Mouse (Mus musculus) hematopoietic stem cell, adult 5-6 weeks (primary cell): ENCODE data around the gene Ehhadh. TPM values are rescaled to one million over a fixed set of nuclear protein-coding genes. Genes with fewer than 3 reads are reported as not detected.
"Not testable (repeated sequence)": the region's sequence is repeated elsewhere in the genome, so short reads cannot be mapped to it uniquely, and the experiment has no call there.

Experiments used
- ATAC-seq, 2 experiments: fragments of 125-278 bp in 1 of 2; replicated peaks in 1 of 2; 2 replicates each; pipeline ENCODE4 v1.8.0; 2016 to 2017; ENCODE audit warnings: inconsistent platforms in 2 of 2, mild to moderate bottlenecking in 2 of 2, moderate number of reproducible peaks in 2 of 2, low read depth in 1 of 2, moderate TSS enrichment in 1 of 2; ENCODE audit not compliant: low FRiP score in 2 of 2, poor library complexity in 2 of 2, severe bottlenecking in 2 of 2, insufficient read depth in 1 of 2, low TSS enrichment in 1 of 2
- total RNA-seq: library from RNA; stranded (forward); fragments of 172-1452, 232-1000 nt; gene quantifications from 2 replicates; pipeline ENCODE4 v1.2.3, GENCODE M21; 2017

The Ehhadh gene
- total RNA-seq, 1 experiment from 2014 or later = 5.8 TPM

DNA sequence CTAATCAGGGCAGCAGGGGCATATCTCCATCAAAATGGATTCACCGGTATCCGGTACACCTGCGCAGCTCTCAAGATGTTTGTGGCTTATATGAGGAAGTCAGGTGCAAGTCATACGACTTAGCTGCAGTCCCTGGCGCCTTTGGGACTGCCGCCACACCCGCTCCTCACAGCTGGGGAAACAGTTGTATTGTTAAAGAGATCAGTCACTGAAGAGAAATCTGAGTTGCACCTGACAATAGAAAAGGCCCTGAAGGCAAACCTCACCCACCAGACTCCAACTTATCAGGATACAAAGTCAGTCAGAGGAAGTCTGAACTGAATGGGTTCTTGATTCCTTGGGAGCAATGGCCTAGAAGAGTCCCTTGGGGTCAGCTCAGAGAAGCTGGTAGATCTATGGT, 20.2 kb upstream of the Ehhadh start:
- ATAC-seq = not testable (repeated sequence)

DNA sequence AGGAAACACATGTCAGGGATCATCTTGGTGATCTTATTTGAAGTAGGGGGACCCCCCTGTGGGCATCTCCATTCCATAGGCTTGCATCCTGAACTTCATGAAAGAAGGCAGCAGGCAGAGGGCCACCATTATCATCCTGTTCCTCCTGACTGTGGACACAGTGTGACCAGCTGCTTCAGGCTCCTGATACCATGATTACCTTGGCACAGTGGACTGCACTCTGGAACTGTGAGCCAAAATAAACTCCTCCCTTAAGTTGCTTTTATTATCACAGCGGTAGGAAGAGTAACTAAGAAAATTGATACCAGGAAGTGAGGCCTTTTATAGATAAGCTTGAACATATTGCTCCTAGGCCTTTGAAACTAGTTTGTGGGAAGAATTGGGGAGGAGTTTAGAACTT, 19.3 kb upstream of the Ehhadh start:
- ATAC-seq = no peak

DNA sequence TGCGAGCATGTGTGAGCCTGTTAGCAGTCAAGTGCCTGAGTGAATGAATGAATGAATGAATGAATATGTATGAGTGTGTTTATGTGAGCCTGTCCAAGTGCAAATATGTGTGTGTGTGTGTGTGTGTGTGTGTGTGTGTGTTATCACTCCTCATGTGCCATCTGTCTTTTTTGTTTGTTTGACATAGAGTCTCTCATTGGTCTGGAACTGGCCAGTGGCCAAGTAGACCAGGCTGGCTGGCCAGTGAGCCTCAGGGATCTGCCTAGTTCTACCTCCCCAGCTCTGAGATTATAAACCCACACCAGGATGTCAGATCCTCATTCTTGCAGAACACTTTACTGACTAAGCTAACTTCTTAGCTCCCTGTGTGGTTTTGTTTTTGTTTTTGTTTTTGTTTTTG, 16.7 kb upstream of the Ehhadh start:
- no peak for ATAC-seq

DNA sequence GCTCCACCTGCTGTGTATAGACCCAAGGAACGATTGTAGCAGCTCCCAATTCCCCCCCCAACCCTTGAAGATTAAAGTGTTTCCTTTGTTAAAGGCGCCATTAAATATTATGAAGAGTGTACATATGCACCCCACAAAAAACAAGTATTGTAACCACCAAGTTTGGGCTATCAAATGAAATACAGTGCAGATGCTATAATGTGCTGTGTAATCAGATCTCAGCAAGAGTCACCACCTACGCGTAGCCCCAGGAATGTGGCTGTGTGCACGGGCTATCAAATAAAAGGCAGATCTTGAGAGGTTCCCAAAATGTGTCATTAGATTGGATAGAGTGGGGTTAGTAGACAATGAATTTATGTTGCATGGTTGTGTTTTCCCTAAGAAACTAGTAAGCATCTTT, 7.5 kb upstream of the Ehhadh start:
- no peak for ATAC-seq

DNA sequence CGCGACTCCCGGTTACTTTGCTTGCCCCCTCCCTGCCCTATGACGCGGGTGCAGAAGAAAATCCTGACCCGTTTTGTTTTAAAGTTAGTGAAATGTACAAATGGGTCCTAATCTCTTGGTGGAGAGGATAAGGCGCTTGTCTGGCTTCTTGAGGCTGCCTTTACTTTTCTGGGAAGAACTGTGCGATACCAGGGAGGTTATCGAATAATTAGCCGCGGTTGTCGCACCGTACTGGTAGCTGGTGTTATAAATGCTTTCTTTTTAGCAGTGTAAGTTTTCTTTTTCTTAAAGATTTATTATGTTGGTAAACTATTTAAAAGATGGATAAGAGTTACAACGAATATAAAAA, 7.1 kb upstream of the Ehhadh start:
- no peak for ATAC-seq

DNA sequence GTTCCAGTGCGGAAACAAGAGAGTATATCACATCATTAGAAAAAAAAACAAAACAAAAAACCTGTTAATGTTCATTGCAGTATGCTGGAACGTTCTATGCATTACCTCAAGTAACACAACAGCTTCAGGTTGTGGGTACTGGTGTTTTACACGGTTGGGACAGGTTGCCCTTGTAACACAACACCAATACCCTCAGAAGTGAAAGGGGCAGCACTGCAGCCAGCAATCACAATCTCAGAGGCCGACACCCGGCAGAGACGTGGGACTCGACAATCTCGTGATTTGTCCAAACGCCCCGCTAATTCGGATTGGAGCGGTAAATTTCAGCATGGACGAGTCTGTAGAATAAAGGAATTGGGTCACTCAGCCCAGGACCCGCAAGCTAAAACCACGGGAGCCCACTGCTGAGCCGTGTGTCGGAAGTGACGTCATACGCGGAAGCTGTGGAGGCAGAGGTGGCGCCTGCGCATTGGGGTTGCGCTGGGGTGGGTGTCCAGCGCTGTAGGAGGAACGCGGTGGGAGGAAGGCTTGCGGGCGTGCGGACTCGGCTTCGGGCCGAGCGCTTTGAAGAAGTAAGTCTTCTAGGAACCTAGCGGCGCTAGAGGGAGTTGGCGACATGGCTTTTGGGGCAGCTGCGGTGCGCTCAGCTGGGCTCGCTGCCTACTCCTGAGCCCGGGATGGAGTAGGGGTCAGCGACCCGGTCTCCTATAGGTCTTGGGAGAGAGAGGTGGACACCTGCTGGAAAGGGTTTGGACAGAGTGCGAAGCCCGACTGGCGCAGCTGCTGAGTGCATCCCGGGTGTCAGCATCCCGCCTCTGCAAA, 6.5 kb upstream of the Ehhadh start, which contains the start of gene Map3k13:
Gene Map3k13 (plus strand): TSS at position 472 of the 822 bp plus-strand sequence.
- peak; percentile 98 for ATAC-seq

DNA sequence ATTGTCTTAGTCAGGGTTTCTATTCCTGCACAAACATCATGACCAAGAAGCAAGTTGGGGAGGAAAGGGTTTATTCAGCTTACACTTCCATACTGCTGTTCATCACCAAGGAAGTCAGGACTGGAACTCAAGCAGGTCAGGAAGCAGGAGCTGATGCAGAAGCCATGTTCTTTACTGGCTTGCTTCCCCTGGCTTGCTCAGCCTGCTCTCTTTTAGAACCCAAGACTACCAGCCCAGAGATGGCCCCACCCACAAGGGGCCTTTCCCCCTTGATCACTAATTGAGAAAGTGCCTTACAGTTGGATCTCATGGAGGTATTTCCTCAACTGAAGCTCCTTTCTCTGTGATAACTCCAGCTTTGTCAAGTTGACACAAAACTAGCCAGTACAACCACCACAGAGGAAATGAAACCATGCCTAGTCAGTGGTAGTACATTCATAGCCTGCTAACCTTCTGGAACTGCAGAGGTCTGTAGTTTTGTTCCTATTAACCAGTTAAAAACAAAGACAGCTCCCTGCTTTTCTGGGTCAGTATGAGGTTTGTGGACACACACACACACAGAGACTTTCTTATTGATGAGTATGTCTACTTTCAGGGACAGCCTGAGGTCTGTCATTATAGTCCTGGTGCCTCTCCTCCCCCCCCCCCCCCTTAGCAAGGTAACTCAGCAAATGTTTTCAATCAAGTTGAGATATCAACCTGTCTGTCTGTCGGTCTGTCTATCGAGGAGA, 5.6 kb upstream of the Ehhadh start:
- not testable (repeated sequence) for ATAC-seq

DNA sequence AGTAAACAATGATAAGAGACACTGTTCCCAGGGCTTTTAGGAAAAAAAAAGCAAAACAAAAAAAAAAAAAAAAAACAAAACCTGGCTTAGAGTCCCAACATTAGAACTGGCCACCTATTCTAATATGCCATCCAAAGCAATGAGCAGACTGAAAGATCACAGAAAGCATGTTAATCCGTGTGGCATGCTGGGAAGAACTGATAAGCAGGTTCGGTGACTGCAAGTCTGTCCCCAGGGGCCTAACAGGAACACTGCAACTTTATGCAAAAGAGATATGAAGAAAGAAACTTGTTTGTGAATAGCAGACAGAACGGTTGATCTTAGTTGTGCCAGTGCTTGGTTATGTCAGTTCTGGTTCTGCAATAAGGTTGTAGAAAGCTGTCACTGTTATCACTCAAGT, 4.2 kb upstream of the Ehhadh start:
- ATAC-seq = no peak

DNA sequence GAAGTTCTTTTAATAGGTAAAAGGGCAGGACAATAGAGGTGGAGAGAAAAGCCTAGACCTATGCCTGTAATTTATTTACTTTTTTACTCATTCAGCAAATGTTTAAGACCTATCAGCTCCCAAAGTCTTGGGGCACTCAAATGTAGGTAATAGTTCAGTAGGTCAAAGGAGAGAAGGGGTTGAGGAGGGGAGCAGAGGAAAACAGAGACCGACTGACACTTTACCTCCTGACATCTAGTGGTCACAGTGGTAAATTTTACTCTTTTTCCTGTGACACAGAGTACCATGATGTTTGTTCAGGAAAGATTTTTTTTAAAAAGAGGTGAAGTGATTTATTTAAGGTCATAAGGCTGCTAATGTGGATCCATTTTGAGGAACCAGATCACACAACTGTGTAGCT, 2.9 kb upstream of the Ehhadh start:
- ATAC-seq = no peak

DNA sequence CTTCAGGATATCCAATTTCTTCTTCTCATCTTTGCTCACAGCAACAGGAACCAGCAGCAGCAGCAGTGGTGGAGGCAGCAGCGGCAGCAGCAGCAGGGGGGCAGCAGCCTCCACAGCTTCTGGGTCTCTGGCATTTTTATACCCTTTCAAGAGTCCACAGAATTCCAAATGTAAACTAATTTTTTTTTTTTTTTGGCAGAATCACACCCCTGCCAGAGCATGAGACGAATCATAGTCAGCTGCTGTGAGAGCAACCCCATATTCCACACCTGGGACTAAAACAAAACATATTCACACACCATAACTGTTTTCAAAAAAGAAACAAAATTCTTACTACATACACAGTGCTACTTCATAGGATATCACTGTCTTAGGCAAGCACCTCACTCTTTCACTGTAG, 1.6 kb upstream of the Ehhadh start:
- ATAC-seq = no peak

DNA sequence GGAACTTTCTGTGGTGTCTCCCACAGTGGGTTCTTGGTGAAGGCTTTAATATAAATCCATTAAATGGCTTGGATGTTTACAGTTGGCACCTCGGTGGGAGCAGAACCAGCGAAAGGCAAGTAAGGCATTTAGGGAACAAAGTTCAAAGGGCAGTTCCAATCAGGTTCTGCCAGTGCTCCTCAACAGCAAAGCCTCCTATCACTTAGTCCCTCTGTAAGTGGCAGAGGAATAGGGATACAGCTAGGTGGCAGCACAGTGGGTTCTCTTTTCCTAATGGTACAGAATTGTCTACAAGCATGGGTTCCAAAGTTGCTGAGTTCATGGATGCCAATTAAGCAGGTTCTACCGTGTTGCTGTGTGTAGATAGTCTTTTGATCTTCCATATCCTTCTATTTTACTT, 974 bp upstream of the Ehhadh start:
- ATAC-seq = no peak

DNA sequence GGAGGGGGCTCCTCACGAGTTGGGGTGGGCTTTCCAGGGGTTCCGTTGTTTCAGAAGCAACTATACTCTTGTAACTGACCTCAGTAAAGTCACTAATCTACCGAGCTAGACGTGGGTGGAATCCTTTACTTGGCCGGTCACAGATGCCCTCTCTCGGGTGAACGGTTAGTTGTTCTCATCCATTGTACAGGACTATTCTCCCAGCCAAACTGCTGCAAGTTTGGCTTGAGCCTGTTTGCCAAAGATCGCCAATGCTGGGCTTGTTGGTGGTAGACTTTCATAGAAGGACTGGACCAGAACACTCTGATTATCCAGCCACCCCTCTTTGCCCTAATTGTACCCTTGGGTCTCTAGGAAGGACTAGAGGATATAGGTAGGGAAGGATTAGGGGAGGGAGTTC, 1.3 kb downstream of the Ehhadh start:
- ATAC-seq = no peak

DNA sequence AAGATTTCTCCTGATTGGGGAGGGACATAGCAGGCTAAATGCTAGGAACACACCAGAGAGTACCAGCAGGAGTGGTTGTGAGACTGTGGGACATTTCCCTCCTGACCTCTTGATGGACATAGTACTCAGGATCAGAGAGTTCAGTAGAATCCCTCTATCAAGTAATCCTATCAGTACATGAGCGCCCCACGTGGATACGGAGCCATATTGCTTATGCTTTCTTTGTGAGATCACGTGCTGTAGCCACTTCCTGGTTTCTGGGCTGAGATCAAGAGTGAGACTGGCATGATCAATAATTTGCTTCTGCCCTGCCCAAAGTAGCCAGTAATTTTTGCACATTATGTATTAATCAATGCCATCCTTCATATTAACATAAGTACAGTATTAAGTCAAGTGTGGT, 2.6 kb downstream of the Ehhadh start:
- ATAC-seq = no peak

DNA sequence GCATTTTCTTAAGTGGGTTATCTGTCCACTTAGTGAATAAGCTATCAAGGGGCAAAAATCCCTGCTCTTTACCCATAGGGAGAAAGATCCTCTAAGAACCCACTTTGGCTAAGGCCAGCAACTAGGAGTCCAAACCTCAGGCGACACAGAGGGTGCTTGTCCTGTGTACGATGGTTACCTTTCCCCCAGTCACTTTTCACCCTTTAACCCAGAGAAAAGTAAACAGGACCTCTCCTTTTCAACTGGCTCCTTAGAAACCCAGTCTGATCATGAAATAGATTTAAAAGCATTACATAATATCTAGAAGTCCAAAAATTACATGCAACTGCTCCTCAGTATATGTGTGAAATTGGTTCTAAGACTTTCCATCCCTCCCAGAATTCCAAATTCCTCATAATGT, 4.8 kb downstream of the Ehhadh start:
- no peak for ATAC-seq

DNA sequence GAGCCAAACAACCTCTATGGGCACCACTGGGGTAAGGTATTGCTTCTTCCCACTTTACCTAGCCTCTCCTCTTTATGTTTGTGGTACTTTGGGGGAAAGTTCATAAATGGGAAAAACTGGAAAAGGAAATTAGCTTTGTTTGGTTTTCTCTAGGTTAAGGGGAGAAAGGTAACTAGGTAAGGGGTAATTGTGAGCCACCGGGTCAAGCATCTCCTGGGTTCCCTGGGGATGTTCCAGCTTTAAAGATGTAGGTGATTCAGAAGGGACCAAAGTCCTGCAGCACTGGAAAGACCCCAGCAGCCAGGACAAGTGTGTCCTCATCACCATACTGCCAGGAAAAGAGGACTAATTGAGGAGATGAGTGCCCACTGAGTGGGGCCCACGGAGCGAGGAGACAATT, 5.7 kb downstream of the Ehhadh start:
- no peak for ATAC-seq

DNA sequence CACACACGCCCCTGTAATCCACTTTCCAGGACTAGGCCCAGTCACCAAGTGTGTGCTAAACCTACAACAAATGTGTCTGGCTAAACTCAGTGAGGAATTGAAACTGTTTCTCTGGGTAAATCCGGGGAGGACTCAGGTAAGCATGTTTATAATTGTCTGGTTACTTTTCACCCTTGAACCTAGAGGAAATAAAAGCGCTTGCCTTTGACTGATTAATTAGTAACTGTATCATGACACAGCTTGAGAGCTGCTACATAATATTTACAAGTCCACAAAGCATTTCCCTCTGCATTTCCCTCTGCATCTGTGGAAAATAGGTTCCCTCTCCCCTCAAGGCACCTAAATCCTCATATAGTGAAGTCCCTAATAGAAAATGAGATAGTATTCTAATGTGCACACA, 6.3 kb downstream of the Ehhadh start:
- ATAC-seq = no peak

DNA sequence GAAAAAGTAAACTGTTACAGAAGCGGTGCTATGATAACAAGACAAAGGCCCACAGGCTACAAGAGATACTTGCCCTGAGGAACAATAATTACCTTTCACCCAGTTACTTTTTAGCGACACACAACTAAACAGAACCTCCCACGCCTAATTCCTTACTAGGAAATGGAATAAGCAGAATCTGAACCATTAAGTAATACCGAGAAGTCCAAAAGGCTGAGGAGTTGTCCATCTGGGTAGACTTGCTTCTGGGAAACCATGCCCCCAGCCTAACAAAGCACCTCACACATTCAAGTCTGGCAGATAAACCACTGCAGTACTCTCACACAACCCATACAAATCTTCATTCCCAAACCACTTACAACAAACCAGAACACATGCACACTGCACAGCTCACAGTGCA, 8.5 kb downstream of the Ehhadh start:
- ATAC-seq = no peak

DNA sequence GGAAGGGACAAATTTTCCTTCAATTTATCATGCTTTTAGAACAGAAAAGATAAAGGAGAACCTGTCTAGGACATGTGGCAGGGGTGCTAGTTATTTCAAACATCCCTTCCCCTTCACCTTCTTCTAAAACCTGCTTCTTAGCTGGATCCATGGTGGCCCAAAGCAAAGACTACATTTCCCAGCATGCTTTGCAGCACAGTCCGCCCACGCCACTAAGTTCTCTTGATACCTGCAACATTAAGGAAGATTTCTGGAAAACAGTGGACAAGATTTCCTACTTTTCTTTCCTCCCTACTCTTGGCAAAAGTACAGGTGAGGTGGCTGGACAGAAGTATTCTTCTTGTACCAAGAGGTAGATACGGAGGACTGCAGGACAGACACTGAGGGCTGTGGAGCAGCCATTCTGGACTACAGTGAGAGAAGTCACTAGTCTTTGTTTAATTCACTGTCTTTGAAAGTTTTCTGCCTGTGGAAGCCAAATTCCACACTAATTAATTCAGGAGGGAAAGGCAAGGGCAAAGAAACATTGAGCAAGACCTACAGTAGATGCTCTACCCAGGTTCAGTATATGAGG, 9.2 kb downstream of the Ehhadh start:
- no peak for ATAC-seq
